ENCODE assay signal across 8 mouse cellular contexts in the genomic region with DNA sequence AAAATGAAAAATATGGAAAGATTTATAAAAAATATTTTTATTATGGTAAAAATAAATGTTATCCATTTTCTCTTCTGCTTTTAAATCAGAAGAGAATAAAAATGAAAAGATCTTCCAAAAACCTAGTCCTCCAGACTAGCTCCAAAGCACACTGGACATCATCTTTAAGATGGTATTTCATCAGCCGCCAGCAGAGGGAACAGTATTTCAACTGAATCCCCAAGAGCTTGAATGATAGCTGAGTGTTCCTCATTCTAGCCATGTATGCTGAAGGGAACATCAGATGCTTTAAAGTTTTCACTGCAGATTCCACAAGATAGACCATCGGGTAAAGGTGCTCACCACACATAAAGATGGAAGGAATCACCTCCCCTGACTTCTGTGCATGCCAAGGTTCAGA. TPM values are rescaled to one million over a fixed set of nuclear protein-coding genes. Genes with fewer than 3 reads are reported as not detected.
A peak's percentile ranks its signal among the peaks of the same experiment; 100 is the strongest.
DNase-seq lines count a peak whose midpoint lies in the region; ATAC-seq and TF ChIP-seq lines count a peak whose summit lies in the region.

No protein-coding gene starts in this region.

- no peak overlapping the region for H3K9ac ChIP-seq in hindbrain, embryonic 11.5 days (ENCODE audit: low read depth, low read length)
- H3K9ac ChIP-seq in hindbrain, embryonic 13.5 days = no peak overlapping the region
- no peak overlapping the region for H3K9ac ChIP-seq in midbrain, postnatal 0 days (replicated peaks; ENCODE audit: low read length, poor library complexity, severe bottlenecking)

- no peak overlapping the region for H3K4me3 ChIP-seq in hindbrain, embryonic 11.5 days (ENCODE audit: low read depth, low read length)
- no peak overlapping the region for H3K4me3 ChIP-seq in hindbrain, embryonic 13.5 days
- no peak overlapping the region for H3K4me3 ChIP-seq in midbrain, postnatal 0 days (ENCODE audit: low read depth, low read length)

- in situ Hi-C loops in Patski (cut with MboI; ENCODE audit: low pct_unique_long_range_greater_than_20kb) = no loop called here

- WGBS in hindbrain, embryonic 11.5 days = 61% methylated on average over 2 of the region's 2 CpGs
- WGBS in hindbrain, embryonic 13.5 days = 57% methylated on average over 2 of the region's 2 CpGs
- WGBS in midbrain, postnatal 0 days = 35% methylated on average over 2 of the region's 2 CpGs

- no peak overlapping the region for H3K4me2 ChIP-seq in hindbrain, embryonic 11.5 days (replicated peaks; ENCODE audit: low read depth, low read length)
- H3K4me2 ChIP-seq in hindbrain, embryonic 13.5 days = no peak overlapping the region
- no peak overlapping the region for H3K4me2 ChIP-seq in midbrain, postnatal 0 days (ENCODE audit: low read depth, low read length, poor library complexity, severe bottlenecking)

- H3K9me3 ChIP-seq in hindbrain, embryonic 11.5 days (ENCODE audit: control insufficient read depth, low read length) = no peaks in the 10 kb centered on the region
- H3K9me3 ChIP-seq in hindbrain, embryonic 13.5 days = no peaks in the 10 kb centered on the region
- H3K9me3 ChIP-seq in midbrain, postnatal 0 days (ENCODE audit: low read length) = no peaks in the 10 kb centered on the region

- peak; percentile 39 for DNase-seq in hindbrain, embryonic 11.5 days (ENCODE audit: low spot score)
- DNase-seq in CD4-positive, CD25-positive, alpha-beta regulatory T cell, adult 2 months (ENCODE audit: low read depth, low spot score) = peak; percentile 29
- DNase-seq in Patski (ENCODE audit: low read depth, low spot score) = no peak
- peak; percentile 66 for DNase-seq in midbrain, postnatal 0 days (ENCODE audit: low spot score)
- no peak for DNase-seq in urinary bladder, postnatal 4 days (ENCODE audit: low spot score in 2 of 2)
- no peak for DNase-seq in T-cell, adult 2 months (ENCODE audit: low spot score)

- POLR2A ChIA-PET in Patski (lab: Charles Lee) = no interaction called here

- H3K36me3 ChIP-seq in hindbrain, embryonic 11.5 days (ENCODE audit: control insufficient read depth, insufficient read depth, low read length) = no peaks in the 10 kb centered on the region
- no peaks in the 10 kb centered on the region for H3K36me3 ChIP-seq in hindbrain, embryonic 13.5 days
- H3K36me3 ChIP-seq in midbrain, postnatal 0 days (ENCODE audit: insufficient read depth, low read length) = no peaks in the 10 kb centered on the region

- peak; percentile 53; the same call in 1 of the 2 replicates for ATAC-seq in hindbrain, embryonic 11.5 days (ENCODE audit: low FRiP score)
- no peak for ATAC-seq in hindbrain, embryonic 13.5 days (ENCODE audit: low FRiP score)
- no peak for ATAC-seq in Patski
- peak; percentile 74 to 83 for ATAC-seq in hematopoietic stem cell, adult 5-6 weeks (replicated peaks in 1 of 2; ENCODE audit: insufficient read depth in 1 of 2, low FRiP score in 2 of 2, low TSS enrichment in 1 of 2, low read depth in 1 of 2, poor library complexity in 2 of 2, severe bottlenecking in 2 of 2)
- no peak; the same call in 1 of the 2 replicates for ATAC-seq in midbrain, postnatal 0 days (ENCODE audit: low FRiP score)

- H3K4me1 ChIP-seq in hindbrain, embryonic 11.5 days (replicated peaks; ENCODE audit: control insufficient read depth, insufficient read depth, low read length) = no peaks in the 10 kb centered on the region
- no peaks in the 10 kb centered on the region for H3K4me1 ChIP-seq in hindbrain, embryonic 13.5 days (replicated peaks)
- H3K4me1 ChIP-seq in midbrain, postnatal 0 days (ENCODE audit: insufficient read depth, low read length) = no peaks in the 10 kb centered on the region

- H3K27ac ChIP-seq in hindbrain, embryonic 11.5 days (ENCODE audit: low read depth, low read length) = no peak overlapping the region
- H3K27ac ChIP-seq in hindbrain, embryonic 13.5 days = no peak overlapping the region
- no peak overlapping the region for H3K27ac ChIP-seq in midbrain, postnatal 0 days (ENCODE audit: low read depth, low read length)

- H3K27me3 ChIP-seq in hindbrain, embryonic 11.5 days (ENCODE audit: control insufficient read depth, insufficient read depth, low read length) = no peaks in the 10 kb centered on the region
- no peaks in the 10 kb centered on the region for H3K27me3 ChIP-seq in hindbrain, embryonic 13.5 days
- H3K27me3 ChIP-seq in Patski = peaks cover 21% of the 10 kb centered on the region
- H3K27me3 ChIP-seq in midbrain, postnatal 0 days (ENCODE audit: insufficient read depth, low read length) = no peaks in the 10 kb centered on the region

- TF ChIP-seq CTCF in Patski (IDR thresholded peaks at IDR 0.05) = peak; percentile 56
- peak; percentile 76 for TF ChIP-seq CTCF in midbrain, postnatal 0 days (IDR thresholded peaks at IDR 0.05)

- CTCF ChIA-PET in Patski (lab: Charles Lee) = interaction anchor here (0.9 to 1.6 kb wide), 6 partner anchors 11 to 480 kb away, joined by 3 to 7 read pairs (median 4); no protein-coding TSS in a partner anchor

RNA-seq across cellular contexts. Expression of gene Fbxo48, which starts 16.6 kb away (rescaled TPM):
- 1.9 and 2.7 TPM in 2 replicates for polyA plus RNA-seq in hindbrain, embryonic 11.5 days (2014; fragmentation: Nextera tagmentation; extraction: Ambion mirVana)
- 0.61 and 0.66 TPM in 2 replicates for polyA plus RNA-seq in hindbrain, embryonic 13.5 days (2015; fragmentation: Nextera tagmentation; extraction: Ambion mirVana)
- 2.5 TPM for polyA plus RNA-seq in Patski (2021)
- 6.0 and 11.5 TPM in 2 replicates for total RNA-seq in hematopoietic stem cell, adult 5-6 weeks (2017)
- 0.33 and 0.99 TPM in 2 replicates for total RNA-seq in midbrain, postnatal 0 days (2014; rRNA removed)
- polyA plus RNA-seq in midbrain, postnatal 0 days (2015; fragmentation: Nextera tagmentation; extraction: Ambion mirVana) = 0.12 and 0.19 TPM in 2 replicates

Comparison
In these comparisons a context has a peak if more than half of its experiments do, and no peak if none do; other contexts are left out.
1. ATAC-seq: peak in hindbrain, embryonic 11.5 days (single experiment) and hematopoietic stem cell, adult 5-6 weeks (2 of 2); none in hindbrain, embryonic 13.5 days (single experiment), Patski (single experiment) and midbrain, postnatal 0 days (single experiment).
2. DNase-seq: peak in hindbrain, embryonic 11.5 days (single experiment), CD4-positive, CD25-positive, alpha-beta regulatory T cell, adult 2 months (single experiment) and midbrain, postnatal 0 days (single experiment); none in Patski (single experiment), urinary bladder, postnatal 4 days (0 of 2) and T-cell, adult 2 months (single experiment).